Mouse (Mus musculus): ENCODE measurements at regions not wholly inside any gene's neighbourhood (a gene's known extent, or its start where the extent isn't known, plus 50 kb on each side); places are given as distances from the start of the nearest gene placed in this dataset.

- TF ChIP-seq CTCF (IDR thresholded peaks at IDR 0.05; ENCODE audit: borderline replicate concordance, insufficient read depth, low read depth, low read length) = no peak
- no peak for TF ChIP-seq POLR2A (IDR thresholded peaks at IDR 0.05; ENCODE audit: borderline replicate concordance, insufficient read depth, low read length)
Measured at GRCm38 (mm10) chr13:20026612-20027011, 63.8 kb upstream of the Elmo1 start.

Data from cerebellum, adult 2 months (tissue).